Mouse (Mus musculus): ENCODE results near the gene Fam78b.
A peak's percentile ranks its signal among the peaks of the same experiment; 100 is the strongest.

Gene Fam78b

DNA sequence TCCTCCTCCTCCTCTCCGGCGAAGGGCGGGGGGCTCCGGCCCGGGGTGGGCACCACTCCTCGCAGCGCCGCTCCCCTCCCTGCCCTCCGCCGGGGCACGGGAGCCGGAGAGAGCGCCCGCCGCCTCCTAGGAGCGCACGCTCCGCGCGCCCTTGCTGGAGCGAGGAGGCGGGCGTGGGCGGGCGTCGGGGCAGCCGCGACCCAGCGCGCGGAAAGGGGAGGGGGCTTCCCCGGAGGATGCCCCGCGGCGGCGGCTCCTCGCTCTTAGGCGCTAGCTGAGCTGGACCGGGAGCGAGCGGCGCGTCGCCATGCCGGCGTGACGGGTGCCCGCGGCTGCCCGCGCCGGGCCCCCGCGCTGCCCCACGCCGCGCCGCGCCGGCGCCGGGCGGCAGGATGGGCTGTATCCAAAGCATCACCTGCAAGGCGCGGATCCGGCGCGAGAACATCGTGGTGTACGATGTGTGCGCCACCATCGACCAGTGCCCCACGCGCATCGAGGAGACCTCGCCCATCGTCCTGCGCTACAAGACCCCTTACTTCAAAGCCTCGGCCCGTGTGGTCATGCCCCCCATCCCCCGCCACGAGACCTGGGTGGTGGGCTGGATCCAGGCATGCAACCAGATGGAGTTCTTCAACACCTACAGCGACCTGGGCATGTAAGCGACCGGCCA is at the start of gene Fam78b:
TSS of gene Fam78b (plus strand) at position 244 of the 670 bp plus-strand sequence.
- DNase-seq (ENCODE audit: low spot score), result peak; percentile 7

DNA sequence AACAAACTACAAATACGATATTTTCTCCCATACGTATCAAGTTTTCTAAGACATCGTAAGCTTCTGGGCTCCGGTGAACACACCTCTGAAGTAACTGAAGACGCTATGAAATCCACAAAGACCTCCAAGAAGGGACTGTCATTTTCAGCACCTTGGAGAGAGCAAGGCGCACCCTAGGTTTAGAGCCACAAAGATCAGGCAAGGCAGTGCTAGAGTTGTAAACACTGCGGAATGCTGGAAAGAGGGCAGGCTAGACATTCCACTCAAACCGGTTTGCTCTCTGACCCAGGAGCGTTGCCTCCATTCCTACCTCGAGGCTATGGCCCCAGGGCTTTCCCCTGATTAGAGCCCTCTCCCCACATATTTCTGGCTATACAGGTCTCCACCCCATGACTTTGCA is 36.7 kb upstream of the Fam78b start:
- DNase-seq (ENCODE audit: low spot score), result no peak

DNA sequence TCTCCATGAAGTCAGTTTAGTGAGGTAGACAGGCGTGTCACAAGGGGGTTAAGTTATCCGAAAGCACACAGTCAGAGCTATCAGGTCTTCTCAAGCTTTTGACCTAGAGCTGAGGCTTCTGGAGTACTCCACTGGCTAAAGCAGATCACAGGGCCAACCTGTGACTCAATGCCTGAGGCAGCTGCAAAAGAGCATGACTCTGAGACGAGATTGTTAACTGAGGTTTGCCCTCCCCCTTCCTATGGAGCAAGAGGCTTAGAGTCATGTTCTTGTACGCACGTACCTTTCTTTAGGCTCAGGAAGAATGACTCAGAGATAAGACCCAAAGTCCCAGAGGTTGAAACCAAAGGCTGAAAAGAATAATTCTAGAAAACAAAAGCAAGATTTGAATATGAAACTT is 32.9 kb upstream of the Fam78b start:
- no peak for DNase-seq (ENCODE audit: low spot score)

GRCm38 (mm10) chr1:166973731-166974130 is 27.5 kb upstream of the Fam78b start:
- DNase-seq (ENCODE audit: low spot score), result no peak

GRCm38 (mm10) chr1:166978611-166979010 is 22.6 kb upstream of the Fam78b start:
- DNase-seq (ENCODE audit: low spot score), result no peak

DNA sequence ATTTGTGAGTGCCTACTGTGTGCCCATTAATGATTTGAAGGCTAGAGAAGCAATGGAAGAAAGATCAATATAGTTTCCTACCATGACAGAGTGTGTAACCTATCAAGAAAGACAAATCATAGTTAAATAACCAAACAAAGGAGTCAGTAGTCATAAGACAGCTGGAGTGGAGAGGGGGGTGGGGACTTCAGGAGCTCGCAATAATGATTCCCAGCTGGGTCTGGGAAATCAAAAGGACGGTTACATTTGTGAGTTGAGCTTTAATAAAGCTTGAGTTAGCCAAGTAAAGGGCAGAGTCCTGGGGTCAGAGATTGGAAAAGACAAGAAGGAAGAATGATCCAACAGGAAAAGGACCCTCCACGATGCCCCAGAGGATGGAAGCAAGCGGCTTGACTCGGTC is 7.0 kb upstream of the Fam78b start:
- no peak for DNase-seq (ENCODE audit: low spot score)

GRCm38 (mm10) chr1:166996250-166996649 is 5.0 kb upstream of the Fam78b start:
- DNase-seq (ENCODE audit: low spot score), result no peak

DNA sequence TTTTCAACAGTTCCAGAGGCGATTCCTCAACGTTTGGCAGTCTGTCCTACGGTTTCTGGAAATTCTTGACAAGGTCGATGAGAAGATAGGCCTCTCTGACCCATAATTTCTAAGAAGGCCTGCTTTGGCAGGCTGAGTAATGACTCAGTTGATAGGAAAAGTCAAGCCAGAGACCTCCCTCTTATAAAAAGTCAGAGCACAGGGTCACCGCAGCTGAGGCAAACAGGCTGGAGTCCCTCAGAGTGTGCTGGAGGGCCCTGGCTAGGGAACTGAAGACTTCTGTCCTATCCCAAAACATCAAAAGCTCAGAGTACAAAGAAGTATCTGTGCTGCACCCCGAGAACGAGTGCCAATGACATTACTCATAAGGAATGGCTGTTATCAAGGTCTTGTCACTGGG is 4.4 kb upstream of the Fam78b start:
- DNase-seq (ENCODE audit: low spot score), result peak; percentile 24

- peak; percentile 57 for DNase-seq (ENCODE audit: low spot score)
Measured at GRCm38 (mm10) chr1:167000529-167001173, 566 bp upstream of the Fam78b start.

DNA sequence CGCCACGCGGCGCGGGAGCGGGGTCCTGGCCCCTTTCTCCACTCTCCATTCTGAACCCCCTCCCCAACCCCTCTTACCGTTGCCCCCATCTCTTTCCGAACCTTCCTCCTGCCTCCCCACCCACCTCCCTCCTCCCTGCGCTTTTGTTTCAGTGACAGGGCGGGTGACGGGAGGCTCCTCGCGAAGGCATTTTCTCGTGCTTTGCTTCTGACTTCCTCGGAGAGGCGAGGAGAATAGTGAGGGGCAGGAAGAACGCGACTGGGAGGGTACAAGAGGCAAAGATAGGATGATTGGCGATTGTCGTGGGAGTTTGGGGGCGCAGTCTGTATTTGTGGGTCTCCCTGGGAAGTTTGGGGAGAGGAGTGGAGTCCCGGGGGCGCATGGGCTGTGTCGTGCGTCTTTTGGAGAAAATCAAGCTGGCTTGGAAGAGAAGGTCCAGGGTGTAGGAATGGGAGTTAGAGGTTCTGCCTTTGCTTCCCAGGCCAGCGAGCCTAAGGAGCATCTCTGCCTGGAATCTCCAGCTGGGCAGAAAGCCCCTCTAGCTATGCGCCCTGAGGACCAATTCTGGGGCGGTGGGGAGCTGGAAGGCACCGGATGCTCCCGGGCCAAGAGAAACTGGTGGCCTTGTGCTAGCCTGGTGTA is 748 bp downstream of the Fam78b start:
- no peak for DNase-seq (ENCODE audit: low spot score)

DNA sequence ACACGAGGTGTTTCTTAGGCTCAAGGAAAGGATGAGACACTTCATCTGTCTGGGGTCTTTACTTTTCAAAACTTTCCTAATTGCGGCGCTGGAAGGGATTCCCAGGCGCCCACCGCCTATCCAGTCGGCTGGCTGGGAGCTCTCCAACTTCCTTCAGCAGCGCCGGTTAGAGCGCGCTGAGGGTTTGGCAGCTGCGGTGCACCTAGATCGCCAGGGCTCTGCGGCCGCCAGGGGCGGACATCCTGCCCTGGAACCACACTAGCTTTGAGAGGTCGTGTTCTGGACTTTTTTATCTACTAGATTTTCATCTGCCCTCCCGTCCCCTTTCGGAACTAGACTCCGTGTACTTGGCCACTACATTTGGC is 1.3 kb downstream of the Fam78b start:
- DNase-seq (ENCODE audit: low spot score), result peak; percentile 32

GRCm38 (mm10) chr1:167004621-167005020 is 3.4 kb downstream of the Fam78b start:
- DNase-seq (ENCODE audit: low spot score), result no peak

DNA sequence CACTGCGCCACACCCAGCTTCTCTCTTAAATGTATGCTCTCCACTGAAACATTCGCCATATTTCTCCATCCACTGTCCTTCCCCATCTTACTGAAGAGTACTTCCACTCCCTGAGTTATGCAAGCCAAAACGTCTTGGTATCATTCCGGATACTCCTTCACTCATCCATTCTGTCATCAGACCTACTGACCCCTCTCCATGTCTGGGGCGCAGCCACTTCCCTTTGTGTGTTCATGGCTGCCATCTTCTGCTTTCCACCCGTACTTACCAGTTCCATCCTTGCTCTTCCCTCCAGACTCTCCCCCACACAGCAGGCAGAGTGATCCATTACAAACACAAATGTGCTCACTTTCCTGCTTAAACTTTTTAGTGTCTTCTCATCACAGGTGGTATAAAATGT is 6.1 kb downstream of the Fam78b start:
- DNase-seq (ENCODE audit: low spot score), result no peak

- no peak for DNase-seq (ENCODE audit: low spot score)
Measured at GRCm38 (mm10) chr1:167010190-167010589, 9.0 kb downstream of the Fam78b start.

- DNase-seq (ENCODE audit: low spot score), result no peak
Measured at GRCm38 (mm10) chr1:167011301-167011700, 10.1 kb downstream of the Fam78b start.

DNA sequence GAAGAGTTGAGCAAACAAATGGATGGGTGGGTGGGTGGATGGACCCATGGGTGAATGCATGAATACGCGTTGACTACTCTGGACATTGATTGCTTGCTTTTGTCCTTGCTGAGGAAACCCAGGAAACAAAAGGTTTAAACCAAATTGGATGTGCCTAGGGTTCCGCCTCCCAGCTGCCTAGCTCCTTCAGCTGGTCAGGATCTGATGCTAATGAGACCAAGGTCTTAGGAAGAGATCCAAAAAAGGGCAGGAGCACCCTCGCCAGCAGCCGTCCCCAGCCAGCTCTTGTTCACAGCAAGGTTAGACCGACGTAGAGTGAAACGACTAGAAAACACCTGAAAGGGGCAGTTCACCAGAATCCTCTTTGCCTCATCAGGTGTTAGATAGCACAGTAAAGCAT is 11.4 kb downstream of the Fam78b start:
- no peak for DNase-seq (ENCODE audit: low spot score)

DNA sequence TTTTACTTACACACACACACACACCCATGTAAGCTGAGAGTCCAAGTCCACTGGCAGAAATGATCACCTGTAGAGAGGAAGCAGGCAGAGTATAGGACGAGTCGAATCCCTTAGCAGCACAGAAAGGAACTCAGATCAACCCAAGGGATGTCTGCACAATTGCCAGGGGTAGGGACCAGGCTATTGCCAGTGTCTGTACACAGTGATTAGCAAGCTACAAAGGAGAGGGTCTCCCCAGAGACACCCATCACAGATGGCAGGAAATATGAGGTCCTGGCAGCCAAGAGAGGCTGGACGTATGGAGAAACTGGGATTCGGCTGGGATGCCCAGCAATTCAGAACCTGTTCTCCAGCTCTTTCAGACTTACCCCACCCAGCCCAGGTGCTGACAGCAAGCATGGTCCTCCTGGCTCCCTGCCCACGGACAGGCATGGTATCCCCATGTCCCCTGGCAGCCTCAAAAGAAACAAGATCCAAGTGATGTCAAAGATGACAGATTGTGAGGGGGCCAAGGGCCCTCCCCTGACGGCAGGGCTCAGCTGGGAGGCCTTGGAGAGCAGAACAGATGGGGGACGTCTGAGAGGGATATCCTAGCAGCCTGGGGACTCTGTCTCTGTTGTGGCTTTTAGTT is 12.1 kb downstream of the Fam78b start:
- no peak for DNase-seq (ENCODE audit: low spot score)

GRCm38 (mm10) chr1:167016269-167016668 is 15.1 kb downstream of the Fam78b start:
- DNase-seq (ENCODE audit: low spot score), result no peak

DNA sequence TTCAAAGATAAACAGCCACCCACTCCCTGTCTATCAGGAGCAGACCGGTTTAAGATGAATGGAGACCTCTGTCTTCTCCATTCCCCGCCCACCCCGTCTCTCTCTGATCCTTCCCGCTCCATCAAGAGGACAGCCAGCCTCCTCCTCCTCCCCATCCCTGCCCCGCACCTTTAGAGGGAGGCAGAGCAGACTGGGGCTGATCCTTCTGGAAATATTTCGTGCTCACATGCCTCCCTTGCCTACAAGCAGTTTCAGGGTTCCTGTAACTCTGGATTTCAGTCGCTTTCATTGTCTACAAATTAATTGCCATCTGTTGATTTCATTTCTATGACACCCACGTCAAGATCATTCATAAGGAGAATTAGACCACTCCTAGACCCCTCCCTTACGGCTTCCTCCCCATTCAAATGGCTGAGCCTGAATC is 20.8 kb downstream of the Fam78b start:
- no peak for DNase-seq (ENCODE audit: low spot score)

DNA sequence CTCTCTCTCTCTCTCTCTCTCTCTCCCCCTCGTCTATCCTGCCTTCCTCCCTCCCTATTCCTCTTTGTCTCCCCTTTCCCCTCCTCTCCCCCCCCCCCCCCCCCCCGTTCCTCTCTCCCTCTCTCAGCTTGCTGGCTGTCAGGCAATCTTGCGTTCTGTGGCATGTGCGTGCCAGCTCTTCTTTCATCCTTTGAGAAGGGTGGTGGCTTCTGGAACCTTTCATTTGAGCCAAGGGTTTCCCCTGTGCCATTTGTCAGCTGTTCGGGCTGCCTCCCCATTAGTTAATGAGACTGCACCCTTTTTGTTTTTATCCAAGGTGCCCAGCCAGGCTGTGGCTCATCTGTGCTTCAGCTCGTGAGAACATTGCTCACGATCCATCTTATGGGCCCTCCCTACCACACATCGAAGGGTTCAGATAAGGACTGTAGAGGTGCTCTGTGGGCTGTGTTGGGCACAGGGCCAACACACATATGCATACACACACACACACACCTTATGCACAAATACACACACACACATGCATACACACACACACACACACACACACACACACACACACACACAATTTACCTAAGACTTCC is 21.4 kb downstream of the Fam78b start:
- DNase-seq (ENCODE audit: low spot score), result no peak

GRCm38 (mm10) chr1:167023794-167024193 is 22.6 kb downstream of the Fam78b start:
- DNase-seq (ENCODE audit: low spot score), result no peak

GRCm38 (mm10) chr1:167024961-167025360 is 23.7 kb downstream of the Fam78b start:
- no peak for DNase-seq (ENCODE audit: low spot score)

All from ovary, adult 18-20 months (tissue).